Mouse (Mus musculus) MN1 (cell line): ENCODE measurements around the gene Olfr1426.
"Not testable (repeated sequence)": the region's sequence is repeated elsewhere in the genome, so short reads cannot be mapped to it uniquely, and the experiment has no call there.

Source experiments
- DNase-seq: peaks from one replicate; pipeline ENCODE4 v3.0.0-alpha.2; 2016; ENCODE audit warnings: low spot score

The Olfr1426 gene

DNA sequence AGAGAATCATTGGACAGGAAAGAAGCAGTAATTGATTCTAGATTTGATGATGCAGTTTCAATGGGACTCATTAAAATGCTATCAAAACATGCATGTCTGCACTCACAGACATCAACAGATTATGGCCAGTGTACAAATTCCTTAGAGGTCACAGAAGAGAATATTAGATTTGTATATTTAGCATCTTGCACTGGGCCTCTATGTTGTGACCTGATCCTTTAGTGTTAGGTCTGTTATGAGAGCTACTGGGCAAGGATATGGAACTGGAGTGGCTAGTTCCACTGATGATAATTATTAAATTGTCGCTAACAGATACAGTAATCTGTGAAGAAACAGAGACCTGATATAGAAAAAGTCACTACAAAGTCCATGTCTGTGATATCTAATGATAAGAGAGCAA lies at the start of gene Olfr1426:
Gene Olfr1426, minus strand, starts transcription at position 101 of the 400 bp plus-strand sequence.
- no peak for DNase-seq

DNA sequence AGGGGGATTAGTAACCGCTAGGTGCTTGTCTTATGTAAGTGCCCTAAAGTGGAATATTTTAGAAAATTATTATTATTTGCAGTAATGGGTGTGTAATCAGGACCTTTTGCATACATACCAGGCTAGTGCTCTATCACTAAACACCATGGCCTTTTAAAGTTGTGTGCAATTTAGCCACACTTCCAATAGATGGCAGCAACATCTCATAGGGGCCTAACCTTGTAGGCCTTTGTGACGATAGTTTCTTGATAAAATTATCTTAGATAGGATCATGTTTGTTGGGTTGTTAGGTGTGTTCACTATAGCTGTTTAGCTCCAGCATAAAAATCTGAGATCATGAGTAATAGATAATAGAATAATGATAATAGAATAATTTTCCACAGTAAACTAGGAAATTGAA lies 42.5 kb upstream of the Olfr1426 start:
- no peak for DNase-seq

DNA sequence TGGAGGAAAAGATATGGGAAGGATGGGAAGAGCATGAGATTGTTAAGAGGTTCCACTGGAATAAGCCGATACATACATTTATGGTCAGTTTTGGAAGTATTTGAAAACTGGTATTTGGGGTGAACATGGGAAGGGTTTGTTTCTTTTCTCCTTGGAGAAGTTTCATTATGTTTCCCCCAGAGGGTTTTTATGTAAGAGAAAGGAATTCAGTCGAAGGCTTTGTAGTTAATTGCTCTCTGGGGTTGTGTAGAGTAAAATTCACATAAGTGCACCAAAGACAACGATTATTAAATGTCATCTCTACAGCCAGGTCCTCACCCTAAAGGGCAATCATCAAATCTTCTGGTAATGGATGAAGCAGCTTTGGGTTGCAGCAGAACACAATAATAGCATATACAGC lies 31.3 kb upstream of the Olfr1426 start, which contains the start of gene Olfr76:
Gene Olfr76, minus strand, starts transcription at position 101 of the 400 bp plus-strand sequence.
- no peak for DNase-seq

DNA sequence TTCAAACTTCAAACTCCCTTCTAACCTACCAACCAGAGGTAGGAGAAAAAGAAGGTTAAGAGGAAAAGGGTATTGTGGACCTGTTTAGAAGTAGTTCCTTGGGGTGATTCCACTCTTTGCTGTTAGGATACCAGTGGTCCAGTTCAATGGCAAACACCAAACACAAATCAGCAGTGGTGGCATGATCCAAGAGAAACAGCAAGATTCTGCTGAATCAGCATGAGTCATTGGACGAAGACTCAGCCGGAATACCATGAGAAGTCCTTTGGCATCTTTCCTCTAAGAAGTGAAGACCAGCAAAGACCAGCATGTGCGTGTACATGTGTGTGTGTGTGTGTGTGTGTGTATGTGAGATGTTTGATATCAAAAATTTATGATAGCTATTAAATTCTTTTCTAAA lies 24.7 kb upstream of the Olfr1426 start:
- DNase-seq = no peak

DNA sequence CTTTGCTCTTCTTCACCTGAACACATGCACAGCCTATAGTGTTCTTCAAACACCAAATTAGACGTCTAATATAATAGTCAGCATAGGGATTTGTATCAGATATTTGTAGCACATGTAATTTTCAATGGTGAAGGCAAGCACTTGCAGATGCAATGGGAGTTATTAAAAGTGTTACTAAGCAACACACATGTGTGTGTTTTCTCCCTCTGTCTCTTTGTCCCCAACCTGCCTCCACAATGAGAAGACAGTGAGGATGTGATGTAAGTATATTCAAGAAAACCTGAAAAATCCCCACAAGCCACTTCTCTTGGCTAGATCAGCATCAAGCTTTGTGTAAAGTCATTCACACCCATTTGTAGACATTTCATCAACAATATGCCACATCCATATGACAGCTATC lies 24.0 kb upstream of the Olfr1426 start, which contains the start of gene Olfr1428:
Gene Olfr1428, minus strand, starts transcription at position 101 of the 400 bp plus-strand sequence.
- no peak for DNase-seq

DNA sequence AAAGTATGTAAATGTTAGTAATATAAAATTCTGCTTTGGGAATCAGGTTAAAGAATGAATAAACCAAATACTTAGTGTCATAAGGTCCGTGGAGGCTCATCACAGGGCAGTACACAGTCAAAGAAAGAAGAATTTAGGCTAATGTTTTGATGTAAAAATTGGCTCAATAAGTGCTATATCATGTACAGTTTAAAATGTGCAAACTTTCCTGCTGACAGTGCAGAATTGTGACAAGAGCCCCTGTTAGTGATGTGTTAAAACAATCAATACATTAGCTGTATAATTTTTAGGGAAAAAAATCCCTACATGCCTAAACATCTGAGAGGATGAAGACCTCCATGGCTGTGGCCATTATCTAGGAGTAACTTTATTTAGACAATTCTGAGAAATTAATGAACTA lies 22.0 kb upstream of the Olfr1426 start:
- no peak for DNase-seq

DNA sequence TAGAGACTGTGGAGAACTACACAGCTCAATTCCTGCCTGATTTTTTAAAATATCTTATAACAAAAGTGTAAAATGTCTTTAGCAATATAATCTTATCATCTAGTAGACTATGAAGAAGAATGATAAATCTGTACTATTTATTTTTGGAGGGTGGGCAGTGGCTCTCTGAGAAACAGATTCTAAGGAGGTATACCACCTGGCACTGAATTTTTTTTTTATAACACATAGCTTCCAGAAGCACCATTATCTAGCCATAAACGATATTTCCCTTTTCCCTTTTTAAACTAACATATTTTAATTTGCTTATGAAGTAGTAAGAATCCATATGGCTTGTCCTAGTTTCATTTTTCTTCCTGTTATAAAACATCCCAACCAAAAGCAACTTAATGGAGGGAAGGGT lies 12.7 kb upstream of the Olfr1426 start:
- DNase-seq = no peak

DNA sequence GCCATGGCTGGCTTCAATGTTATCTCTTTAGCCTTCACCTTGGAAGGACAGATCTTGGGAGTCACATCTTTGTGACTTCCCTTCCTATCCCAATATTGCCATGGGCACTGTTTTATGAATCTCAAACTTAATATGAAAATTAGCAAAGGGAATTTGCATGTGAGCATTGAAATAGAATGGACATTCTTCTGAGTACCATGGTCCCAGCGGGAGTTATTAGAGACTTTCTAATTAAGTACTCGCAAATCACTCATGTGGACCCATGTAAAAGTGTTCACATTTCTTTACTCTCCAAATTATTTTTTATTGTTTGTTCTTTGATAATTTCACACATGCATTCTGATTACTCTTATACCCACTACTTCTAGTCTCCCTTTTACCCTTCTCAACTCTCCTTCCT lies 11.4 kb upstream of the Olfr1426 start, which contains the start of gene Olfr1427:
Gene Olfr1427, minus strand, starts transcription at position 101 of the 400 bp plus-strand sequence.
- no peak for DNase-seq

DNA sequence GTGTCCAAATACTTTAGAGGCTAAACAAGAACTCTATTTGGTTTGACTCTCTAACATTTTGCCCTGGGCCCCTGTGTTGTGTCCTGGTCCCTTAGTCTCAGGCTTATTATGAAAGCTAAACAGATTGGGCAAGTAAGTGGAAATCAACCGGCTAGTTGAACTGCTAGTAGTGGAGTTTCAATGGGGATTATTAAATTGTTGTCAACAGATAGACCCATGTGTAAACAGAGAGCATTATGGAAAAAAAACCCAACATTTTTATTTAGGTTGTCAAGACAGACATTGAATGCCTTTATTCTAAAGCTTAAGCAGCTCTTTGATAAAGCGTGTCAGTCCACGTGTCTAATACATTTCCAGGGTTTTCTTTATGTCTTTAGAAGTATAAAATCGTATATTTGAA lies 14.2 kb downstream of the Olfr1426 start, which contains the start of gene Olfr1425:
Gene Olfr1425, minus strand, starts transcription at position 101 of the 400 bp plus-strand sequence.
- DNase-seq = not testable (repeated sequence)

DNA sequence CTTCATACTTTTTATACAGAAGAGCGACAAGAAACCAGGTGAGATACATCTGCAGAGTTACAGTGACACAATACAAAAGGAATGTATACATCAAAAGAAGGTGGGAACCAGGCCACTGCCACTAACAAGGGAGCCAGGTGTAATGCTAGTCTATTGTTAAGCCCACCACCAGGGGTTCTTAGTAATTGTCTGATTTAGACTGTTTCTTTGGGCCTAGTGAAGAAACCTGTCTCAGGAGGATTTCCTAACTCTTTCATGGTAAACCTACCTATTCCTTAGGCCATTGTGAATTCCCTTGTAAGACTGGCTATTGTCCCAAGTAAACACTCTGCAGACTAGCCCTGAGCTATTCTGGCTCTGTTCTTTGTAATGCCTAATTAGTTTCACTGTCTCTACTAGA lies 22.3 kb downstream of the Olfr1426 start:
- DNase-seq = not testable (repeated sequence)

DNA sequence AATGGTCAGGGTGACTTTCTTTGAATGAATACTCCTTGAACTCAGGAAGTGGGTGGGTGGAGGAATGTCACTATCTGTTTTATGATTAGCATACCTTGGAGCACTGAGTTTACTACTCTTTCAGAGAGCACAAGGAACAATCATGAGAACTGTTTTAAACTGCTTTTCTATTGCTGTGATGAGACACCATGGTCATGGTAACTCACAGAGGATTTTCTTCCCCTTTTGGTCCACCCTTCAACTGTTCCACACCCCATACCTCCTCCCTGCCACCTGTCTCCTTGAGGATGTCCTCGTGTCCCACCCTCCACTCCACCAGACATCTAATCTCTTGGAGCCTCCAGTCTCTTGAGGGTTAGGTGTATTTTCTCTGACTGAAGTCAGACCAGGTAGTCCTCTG lies 24.0 kb downstream of the Olfr1426 start:
- DNase-seq = not testable (repeated sequence)

DNA sequence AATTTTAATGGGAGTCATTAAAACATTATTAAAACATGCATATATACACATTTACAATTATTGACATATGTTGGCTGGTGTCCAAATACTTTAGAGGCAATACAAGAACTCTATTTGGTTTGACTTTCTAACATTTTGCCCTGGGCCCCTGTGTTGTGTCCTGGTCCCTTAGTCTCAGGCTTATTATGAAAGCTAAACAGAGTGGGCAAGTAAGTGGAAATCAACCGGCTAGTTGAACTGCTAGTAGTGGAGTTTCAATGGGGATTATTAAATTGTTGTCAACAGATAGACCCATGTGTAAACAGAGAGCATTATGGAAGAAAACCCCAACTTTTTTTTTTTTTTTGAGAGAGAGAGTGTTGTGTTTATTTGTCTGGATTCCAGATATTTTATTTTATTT lies 29.2 kb downstream of the Olfr1426 start, which contains the start of gene Olfr1424:
Gene Olfr1424, minus strand, starts transcription at position 101 of the 400 bp plus-strand sequence.
- DNase-seq = not testable (repeated sequence)

DNA sequence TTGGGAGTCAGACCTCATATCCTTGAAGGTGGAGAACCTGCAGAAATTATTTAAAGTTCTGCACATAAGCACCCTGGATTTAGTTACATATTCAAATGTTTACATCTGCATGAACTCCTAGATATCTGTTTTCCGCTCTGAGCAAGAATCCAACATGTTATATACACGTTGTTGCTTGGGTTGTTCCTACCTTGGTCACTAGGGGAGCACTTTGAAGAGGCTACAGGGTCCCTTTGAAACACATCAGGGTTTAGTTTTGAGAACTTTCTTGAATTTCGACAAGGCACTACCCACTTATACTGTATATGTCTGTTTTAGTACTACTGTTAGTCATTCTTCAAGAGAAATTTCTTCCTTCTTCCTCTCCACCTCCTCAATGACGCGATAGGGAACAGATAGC lies 48.6 kb downstream of the Olfr1426 start:
- no peak for DNase-seq

DNA sequence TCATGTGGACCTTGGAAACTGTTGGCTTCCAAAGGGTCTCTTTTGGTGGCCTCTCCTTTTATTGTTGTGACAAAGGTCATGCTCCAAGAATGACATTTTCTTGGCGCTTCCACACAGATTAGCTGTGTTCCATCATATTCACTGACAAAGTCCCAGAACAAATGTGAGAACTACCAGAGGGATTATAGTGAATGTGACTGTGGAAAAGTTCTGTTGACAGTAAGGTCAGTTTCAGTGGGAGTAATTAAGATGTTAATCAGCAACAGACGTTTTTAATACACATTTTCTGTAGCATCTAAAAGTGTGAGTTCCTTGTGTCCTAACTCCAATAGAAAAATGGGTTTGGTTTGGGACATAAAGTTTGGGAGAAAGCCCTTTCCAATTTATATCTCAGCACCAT lies 50.6 kb downstream of the Olfr1426 start, which contains the start of gene Olfr1423:
Gene Olfr1423, minus strand, starts transcription at position 101 of the 400 bp plus-strand sequence.
- no peak for DNase-seq

DNA sequence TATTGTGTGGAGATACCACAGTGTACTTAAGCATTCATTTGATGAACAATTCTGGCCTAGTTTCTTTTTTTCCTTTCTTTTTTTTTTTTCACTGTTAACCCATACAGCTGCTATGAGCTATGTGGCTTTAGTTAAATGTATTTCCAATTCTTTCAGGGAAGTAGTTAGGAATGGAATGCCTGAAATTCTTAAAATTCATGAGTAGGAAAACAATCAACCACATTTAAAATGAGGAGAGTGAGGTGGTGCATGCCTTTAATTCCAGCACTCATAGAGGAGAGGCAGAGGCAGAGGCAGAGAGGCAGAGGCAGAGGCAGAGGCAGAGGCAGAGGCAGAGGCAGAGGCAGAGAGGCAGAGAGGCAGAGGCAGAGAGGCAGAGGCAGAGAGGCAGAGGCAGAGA lies 54.1 kb downstream of the Olfr1426 start:
- no peak for DNase-seq
